Mouse (Mus musculus): ENCODE data around the gene Cntn4. TPM values are rescaled to one million over a fixed set of nuclear protein-coding genes. Genes with fewer than 3 reads are reported as not detected.
A peak's percentile ranks its signal among the peaks of the same experiment; 100 is the strongest.

Cntn4 gene
- polyA plus RNA-seq, 1 experiment from 2014 or later = 0.07 TPM

GRCm38 (mm10) chr6:106118523-106119081 is 441.1 kb downstream of the Cntn4 start:
- 0 out of 2 replicates have a peak, but pooled peaks cover 7% of the 10 kb centered on the region for H3K4me1 ChIP-seq
- WGBS = 31% methylated on average over 15 of the region's 15 CpGs
- no peaks in the 10 kb centered on the region for H3K9me3 ChIP-seq (replicated peaks)
- H3K36me3 ChIP-seq = no peaks in the 10 kb centered on the region
- H3K27ac ChIP-seq (replicated peaks) = peak overlapping the region; percentile 33
- H3K27me3 ChIP-seq (ENCODE audit: low read depth, poor library complexity, severe bottlenecking) = no peaks in the 10 kb centered on the region
- peak overlapping the region; percentile 38 for H3K4me3 ChIP-seq
- DNase-seq (ENCODE audit: low spot score) = peak; percentile 17

GRCm38 (mm10) chr6:106153530-106153929 is 476.1 kb downstream of the Cntn4 start:
- no peak overlapping the region for H3K4me3 ChIP-seq
- H3K4me1 ChIP-seq = no peaks in the 10 kb centered on the region
- H3K9me3 ChIP-seq (replicated peaks) = no peaks in the 10 kb centered on the region
- H3K36me3 ChIP-seq = no peaks in the 10 kb centered on the region
- 57% methylated on average over 2 of the region's 2 CpGs for WGBS
- H3K27ac ChIP-seq (replicated peaks) = no peak overlapping the region
- DNase-seq (ENCODE audit: low spot score) = no peak
- no peaks in the 10 kb centered on the region for H3K27me3 ChIP-seq (ENCODE audit: low read depth, poor library complexity, severe bottlenecking)

- Histone ChIP-seq H3K4me3 (no peak overlapping the region), H3K27ac (replicated peaks) (no peak overlapping the region), H3K4me1 (no peaks in the 10 kb centered on the region), H3K36me3 (no peaks in the 10 kb centered on the region), H3K27me3 (ENCODE audit: low read depth, poor library complexity, severe bottlenecking) (no peaks in the 10 kb centered on the region), H3K9me3 (replicated peaks) (no peaks in the 10 kb centered on the region)
- 84% methylated on average over 3 of the region's 3 CpGs for WGBS
- no peak for DNase-seq (ENCODE audit: low spot score)
Measured at GRCm38 (mm10) chr6:106155362-106155761, 477.9 kb downstream of the Cntn4 start.

GRCm38 (mm10) chr6:106177546-106177945 is 500.1 kb downstream of the Cntn4 start:
- Histone ChIP-seq H3K4me1 (no peaks in the 10 kb centered on the region), H3K9me3 (replicated peaks) (no peaks in the 10 kb centered on the region), H3K27ac (replicated peaks) (no peak overlapping the region), H3K36me3 (no peaks in the 10 kb centered on the region), H3K27me3 (ENCODE audit: low read depth, poor library complexity, severe bottlenecking) (no peaks in the 10 kb centered on the region), H3K4me3 (no peak overlapping the region)
- 92% methylated on average over 5 of the region's 5 CpGs for WGBS
- no peak for DNase-seq (ENCODE audit: low spot score)

- DNase-seq (ENCODE audit: low spot score) = no peak
- no peaks in the 10 kb centered on the region for H3K27me3 ChIP-seq (ENCODE audit: low read depth, poor library complexity, severe bottlenecking)
- 91% methylated on average over 2 of the region's 2 CpGs for WGBS
- H3K4me1 ChIP-seq = no peaks in the 10 kb centered on the region
- no peaks in the 10 kb centered on the region for H3K9me3 ChIP-seq (replicated peaks)
- no peak overlapping the region for H3K4me3 ChIP-seq
- no peak overlapping the region for H3K27ac ChIP-seq (replicated peaks)
- H3K36me3 ChIP-seq = no peaks in the 10 kb centered on the region
Measured at GRCm38 (mm10) chr6:106181596-106181995, 504.1 kb downstream of the Cntn4 start.

- WGBS = 82% methylated on average over 1 of the region's 1 CpGs
- H3K4me1 ChIP-seq = no peaks in the 10 kb centered on the region
- H3K27me3 ChIP-seq (ENCODE audit: low read depth, poor library complexity, severe bottlenecking) = no peaks in the 10 kb centered on the region
Measured at GRCm38 (mm10) chr6:106200974-106201373, 523.5 kb downstream of the Cntn4 start.

GRCm38 (mm10) chr6:106207401-106207800 is 529.9 kb downstream of the Cntn4 start:
- no peaks in the 10 kb centered on the region for H3K9me3 ChIP-seq (replicated peaks)
- no peaks in the 10 kb centered on the region for H3K4me1 ChIP-seq
- no peaks in the 10 kb centered on the region for H3K27me3 ChIP-seq (ENCODE audit: low read depth, poor library complexity, severe bottlenecking)
- no peak overlapping the region for H3K27ac ChIP-seq (replicated peaks)
- no peak for DNase-seq (ENCODE audit: low spot score)
- no peak overlapping the region for H3K4me3 ChIP-seq
- no peaks in the 10 kb centered on the region for H3K36me3 ChIP-seq

More at GRCm38 (mm10) chr6:106200974-106201373, 523.5 kb downstream of the Cntn4 start:
- no peak for DNase-seq (ENCODE audit: low spot score)
- no peak overlapping the region for H3K27ac ChIP-seq (replicated peaks)
- H3K9me3 ChIP-seq (replicated peaks) = no peaks in the 10 kb centered on the region
- H3K36me3 ChIP-seq = no peaks in the 10 kb centered on the region
- no peak overlapping the region for H3K4me3 ChIP-seq

- no peak overlapping the region for H3K4me3 ChIP-seq
- DNase-seq (ENCODE audit: low spot score) = no peak
- no peaks in the 10 kb centered on the region for H3K36me3 ChIP-seq
- no peaks in the 10 kb centered on the region for H3K27me3 ChIP-seq (ENCODE audit: low read depth, poor library complexity, severe bottlenecking)
- no peaks in the 10 kb centered on the region for H3K9me3 ChIP-seq (replicated peaks)
- WGBS = 90% methylated on average over 4 of the region's 4 CpGs
- no peaks in the 10 kb centered on the region for H3K4me1 ChIP-seq
- no peak overlapping the region for H3K27ac ChIP-seq (replicated peaks)
Measured at GRCm38 (mm10) chr6:106213071-106213470, 535.6 kb downstream of the Cntn4 start.

GRCm38 (mm10) chr6:106237046-106237948 is 559.8 kb downstream of the Cntn4 start:
- 69% methylated on average over 12 of the region's 12 CpGs for WGBS
- H3K27ac ChIP-seq (replicated peaks) = no peak overlapping the region
- no peak overlapping the region for H3K4me3 ChIP-seq
- no peaks in the 10 kb centered on the region for H3K36me3 ChIP-seq
- H3K27me3 ChIP-seq (ENCODE audit: low read depth, poor library complexity, severe bottlenecking) = no peaks in the 10 kb centered on the region
- no peaks in the 10 kb centered on the region for H3K9me3 ChIP-seq (replicated peaks)
- no peak for DNase-seq (ENCODE audit: low spot score)
- no peaks in the 10 kb centered on the region for H3K4me1 ChIP-seq

- H3K4me1 ChIP-seq = no peaks in the 10 kb centered on the region
- H3K27ac ChIP-seq (replicated peaks) = no peak overlapping the region
- H3K36me3 ChIP-seq = no peaks in the 10 kb centered on the region
- no peaks in the 10 kb centered on the region for H3K9me3 ChIP-seq (replicated peaks)
- WGBS = 72% methylated on average over 1 of the region's 1 CpGs
- no peak for DNase-seq (ENCODE audit: low spot score)
- no peaks in the 10 kb centered on the region for H3K27me3 ChIP-seq (ENCODE audit: low read depth, poor library complexity, severe bottlenecking)
- no peak overlapping the region for H3K4me3 ChIP-seq
Measured at GRCm38 (mm10) chr6:106241553-106241952, 564.1 kb downstream of the Cntn4 start.

- no peaks in the 10 kb centered on the region for H3K9me3 ChIP-seq (replicated peaks)
- H3K27ac ChIP-seq (replicated peaks) = no peak overlapping the region
- H3K27me3 ChIP-seq (ENCODE audit: low read depth, poor library complexity, severe bottlenecking) = no peaks in the 10 kb centered on the region
- WGBS = 98% methylated on average over 3 of the region's 3 CpGs
- H3K36me3 ChIP-seq = no peaks in the 10 kb centered on the region
- no peak overlapping the region for H3K4me3 ChIP-seq
- no peaks in the 10 kb centered on the region for H3K4me1 ChIP-seq
- DNase-seq (ENCODE audit: low spot score) = no peak
Measured at GRCm38 (mm10) chr6:106263396-106263795, 585.9 kb downstream of the Cntn4 start.

- no peak overlapping the region for H3K4me3 ChIP-seq
- no peaks in the 10 kb centered on the region for H3K36me3 ChIP-seq
- no peak overlapping the region for H3K27ac ChIP-seq (replicated peaks)
- DNase-seq (ENCODE audit: low spot score) = no peak
- H3K4me1 ChIP-seq = no peaks in the 10 kb centered on the region
- H3K27me3 ChIP-seq (ENCODE audit: low read depth, poor library complexity, severe bottlenecking) = no peaks in the 10 kb centered on the region
- WGBS = 92% methylated on average over 3 of the region's 3 CpGs
- no peaks in the 10 kb centered on the region for H3K9me3 ChIP-seq (replicated peaks)
Measured at GRCm38 (mm10) chr6:106265487-106265886, 588.0 kb downstream of the Cntn4 start.

- Histone ChIP-seq H3K4me1 (no peaks in the 10 kb centered on the region), H3K27me3 (ENCODE audit: low read depth, poor library complexity, severe bottlenecking) (no peaks in the 10 kb centered on the region), H3K27ac (replicated peaks) (no peak overlapping the region), H3K9me3 (replicated peaks) (no peaks in the 10 kb centered on the region), H3K36me3 (no peaks in the 10 kb centered on the region), H3K4me3 (no peak overlapping the region)
- 88% methylated on average over 2 of the region's 2 CpGs for WGBS
- no peak for DNase-seq (ENCODE audit: low spot score)
Measured at GRCm38 (mm10) chr6:106266304-106266703, 588.8 kb downstream of the Cntn4 start.

Data from midbrain, embryonic 10.5 days (tissue).